Mouse (Mus musculus): ENCODE results near the gene Tkt.
A peak's percentile ranks its signal among the peaks of the same experiment; 100 is the strongest.
"Not testable (repeated sequence)": the region's sequence is repeated elsewhere in the genome, so short reads cannot be mapped to it uniquely, and the experiment has no call there.

Gene Tkt

DNA sequence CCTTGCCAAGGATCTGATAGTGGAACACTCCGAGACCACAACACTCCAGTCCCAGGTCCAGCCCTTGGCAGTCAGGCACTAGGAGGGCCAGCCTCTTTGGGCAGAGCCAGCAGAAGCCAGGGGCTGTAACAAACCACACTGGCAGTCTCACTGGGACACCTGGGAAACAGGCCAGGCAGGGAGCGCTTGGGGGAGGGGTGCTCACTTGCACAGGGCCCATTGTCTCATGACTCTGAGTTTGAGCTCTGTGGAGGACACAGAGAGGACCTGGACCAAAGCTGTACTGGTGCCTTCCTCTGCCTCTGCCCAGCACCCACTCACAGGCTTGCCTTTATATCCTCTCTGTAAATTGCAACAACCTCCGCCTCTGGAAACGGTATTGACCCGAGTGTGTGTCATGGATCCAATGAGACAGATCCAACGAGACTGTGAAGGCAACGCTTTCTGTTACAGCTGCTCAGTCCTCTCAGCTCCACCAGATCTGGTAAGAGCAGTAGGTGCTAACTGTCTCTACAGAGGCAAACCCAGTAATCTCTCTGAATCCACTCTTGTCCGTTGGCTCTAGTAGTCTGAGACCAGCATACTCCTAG, at the start of gene Tkt:
TSS of gene Tkt (plus strand) at position 229 of the 590 bp plus-strand sequence.
- DNase-seq (ENCODE audit: low read depth, low spot score) = no peak

DNA sequence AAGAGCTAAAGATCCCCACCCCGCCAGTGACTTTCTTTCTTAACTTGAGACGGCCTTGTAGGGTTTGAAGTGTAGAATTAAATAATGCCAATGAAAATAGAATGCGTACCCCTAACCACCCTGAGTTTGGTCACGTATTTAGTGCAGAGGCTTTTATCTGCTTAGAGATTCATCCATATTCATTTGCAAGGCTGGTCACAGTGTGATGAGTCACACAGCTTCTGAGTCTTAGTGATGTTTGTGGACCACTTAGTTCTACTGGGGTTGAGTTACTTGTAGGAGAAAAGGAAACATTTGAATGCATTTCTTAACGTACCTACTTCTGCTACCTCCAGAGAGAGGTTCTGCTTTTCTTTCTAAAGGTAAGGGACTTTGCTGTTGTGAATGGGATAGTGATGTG, 43.2 kb upstream of the Tkt start:
- no peak for DNase-seq (ENCODE audit: low read depth, low spot score)

DNA sequence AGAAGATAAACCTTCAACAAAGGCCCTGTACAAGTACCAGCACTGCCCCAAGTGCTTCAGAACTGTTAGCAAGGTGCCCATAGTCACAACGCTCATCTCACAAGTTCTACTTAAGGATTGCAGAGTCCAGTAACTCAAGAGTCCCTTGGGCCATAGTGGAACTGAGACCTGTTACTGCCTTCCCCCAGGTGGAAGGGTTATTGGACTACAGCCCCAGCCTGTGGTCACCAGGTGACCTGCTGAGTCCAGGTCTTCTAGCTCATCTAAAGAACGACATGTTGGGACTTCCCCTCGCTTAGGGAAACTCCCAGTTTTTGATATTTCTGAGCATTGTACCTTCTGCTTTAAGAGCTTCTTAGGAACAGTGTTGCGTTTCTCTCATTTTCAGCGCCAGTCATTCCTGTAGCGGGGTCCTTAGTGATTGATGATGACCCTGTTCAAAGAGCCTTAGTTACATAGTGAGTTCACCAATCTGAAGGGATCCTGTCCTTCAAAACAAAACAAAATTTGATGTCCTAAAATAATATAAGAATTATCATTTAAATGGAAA, 37.9 kb upstream of the Tkt start:
- no peak for DNase-seq (ENCODE audit: low read depth, low spot score)

DNA sequence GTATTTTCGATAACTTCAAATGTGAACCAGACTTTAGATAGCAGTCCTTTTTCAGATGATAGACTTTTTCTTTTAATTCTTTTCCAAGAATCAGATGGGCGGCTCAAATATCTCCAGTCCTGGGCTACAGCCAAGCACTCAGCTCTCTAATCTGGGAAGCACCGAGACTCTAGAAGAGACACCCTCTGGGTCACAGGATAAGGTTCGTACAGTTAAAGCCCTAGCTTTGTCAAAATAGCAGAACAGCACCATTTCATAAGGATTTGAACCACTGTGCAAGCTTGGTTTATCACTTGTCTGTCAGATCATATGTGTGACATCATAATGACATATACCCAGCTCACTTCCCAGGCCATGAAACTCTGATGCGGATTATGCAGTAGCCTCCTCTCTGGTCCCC, 35.3 kb upstream of the Tkt start:
- DNase-seq (ENCODE audit: low read depth, low spot score) = no peak

DNA sequence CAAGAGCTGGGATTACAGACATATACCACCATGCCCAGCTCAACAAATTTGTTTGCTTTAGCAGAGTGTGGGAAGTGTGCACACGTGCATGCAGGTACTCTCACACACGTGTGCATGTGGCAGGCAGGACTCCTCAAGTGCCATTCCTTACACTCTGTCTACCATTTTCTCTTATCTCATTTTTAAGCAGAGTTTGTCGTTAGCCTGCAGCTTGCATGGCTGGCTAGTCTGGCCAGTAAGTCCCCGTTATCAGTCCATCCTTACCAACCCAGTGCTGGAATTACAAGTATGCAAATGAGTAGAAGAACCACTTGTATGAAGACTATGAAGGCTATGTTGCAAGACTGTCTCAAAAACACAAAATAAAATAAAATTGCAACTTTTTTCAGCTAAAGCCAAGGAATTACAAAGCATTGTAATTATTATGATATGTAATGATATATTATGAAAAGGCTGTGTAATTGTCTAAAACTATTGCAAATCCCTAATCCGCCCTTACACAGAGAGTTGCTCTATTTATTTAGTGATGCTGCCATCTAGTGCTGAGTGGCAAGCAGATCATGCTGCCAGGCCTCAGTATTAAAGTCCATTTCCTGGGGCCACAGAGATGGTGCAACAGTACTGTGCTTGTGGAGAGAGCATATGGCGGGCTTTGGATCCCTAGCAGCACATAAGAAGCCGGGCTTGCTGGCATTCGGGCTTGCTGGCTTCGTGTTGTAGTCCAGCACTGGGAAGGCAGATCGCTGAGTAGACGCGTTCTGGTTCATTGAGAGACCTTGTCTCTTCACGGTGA, 32.0 kb upstream of the Tkt start:
- DNase-seq (ENCODE audit: low read depth, low spot score) = peak; percentile 24

DNA sequence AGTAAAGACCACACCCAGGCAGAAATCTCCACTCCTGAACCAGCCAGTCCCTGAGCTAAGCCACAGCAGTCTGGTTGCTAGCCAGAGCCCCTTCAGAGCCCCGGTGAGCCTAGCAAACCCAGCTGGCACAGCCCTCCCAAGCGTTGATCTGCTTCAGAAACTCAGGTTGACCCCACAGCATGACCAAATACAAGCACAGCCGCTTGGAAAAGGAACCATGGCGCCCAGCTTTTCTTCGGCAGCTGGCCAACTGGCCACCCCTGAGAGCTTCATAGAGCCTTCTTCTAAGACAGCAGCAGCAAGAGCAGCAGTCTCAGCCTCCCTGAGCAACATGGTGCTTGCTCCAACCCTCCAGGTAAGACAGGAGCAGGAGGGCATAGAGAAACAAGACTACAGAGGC, 28.8 kb upstream of the Tkt start:
- DNase-seq (ENCODE audit: low read depth, low spot score) = no peak

DNA sequence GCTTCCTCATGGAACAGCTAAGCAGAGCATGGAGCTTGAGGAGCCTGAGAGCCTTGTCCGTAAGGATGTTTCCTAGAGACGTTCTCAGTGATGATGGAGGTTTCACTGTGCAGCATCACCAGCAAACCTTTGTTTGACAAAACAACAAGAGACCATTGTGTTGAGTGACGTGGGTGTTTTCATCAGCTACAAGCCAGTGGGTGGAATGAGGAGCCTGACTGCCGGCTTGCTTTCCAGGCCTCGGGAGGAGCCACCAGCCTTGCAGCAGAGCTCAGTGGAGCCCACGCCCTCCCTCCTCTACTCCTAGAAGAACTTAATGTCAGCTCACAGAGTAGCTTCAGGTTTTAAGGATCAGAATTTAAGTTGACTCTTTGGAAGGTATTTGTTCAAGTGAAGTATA, 24.8 kb upstream of the Tkt start:
- no peak for DNase-seq (ENCODE audit: low read depth, low spot score)

DNA sequence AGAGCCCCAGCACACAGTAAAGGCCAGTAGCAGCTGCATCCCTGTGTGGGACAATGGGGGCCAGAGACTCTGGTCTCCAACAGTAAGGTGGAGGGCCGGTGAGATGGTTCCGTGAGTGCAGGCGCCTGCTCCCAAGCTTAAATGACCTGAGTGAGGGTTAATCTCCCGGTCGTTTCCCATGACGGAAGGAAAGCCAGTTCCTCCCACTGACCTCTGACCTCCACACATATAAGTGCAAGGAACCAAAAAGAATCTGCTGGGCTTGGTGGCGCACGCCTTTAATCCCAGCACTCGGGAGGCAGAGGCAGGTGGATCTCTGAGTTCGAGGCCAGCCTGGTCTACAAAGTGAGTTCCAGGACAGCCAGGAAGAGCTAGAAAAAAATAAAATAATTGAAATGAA, 19.8 kb upstream of the Tkt start:
- DNase-seq (ENCODE audit: low read depth, low spot score) = no peak

DNA sequence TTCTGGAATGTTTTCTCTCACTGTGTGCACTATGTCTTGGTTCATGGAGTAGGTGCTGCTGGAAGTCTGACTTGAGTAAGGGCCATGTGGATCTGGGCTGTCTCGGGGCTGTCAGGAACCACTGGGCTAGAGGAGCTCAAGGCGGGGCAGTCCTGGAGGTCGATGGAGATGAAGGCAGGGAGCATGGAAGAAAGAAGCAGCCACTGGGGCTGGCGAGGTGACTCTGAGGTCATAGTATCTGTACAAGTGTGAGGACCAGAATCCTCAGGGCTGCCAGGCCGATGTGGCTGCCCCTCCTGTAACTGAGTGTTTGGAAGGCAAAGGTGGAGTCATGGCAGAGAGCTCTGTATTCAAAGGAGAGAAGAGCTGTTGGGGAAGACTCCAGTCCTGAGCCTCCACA, 19.2 kb upstream of the Tkt start:
- no peak for DNase-seq (ENCODE audit: low read depth, low spot score)

DNA sequence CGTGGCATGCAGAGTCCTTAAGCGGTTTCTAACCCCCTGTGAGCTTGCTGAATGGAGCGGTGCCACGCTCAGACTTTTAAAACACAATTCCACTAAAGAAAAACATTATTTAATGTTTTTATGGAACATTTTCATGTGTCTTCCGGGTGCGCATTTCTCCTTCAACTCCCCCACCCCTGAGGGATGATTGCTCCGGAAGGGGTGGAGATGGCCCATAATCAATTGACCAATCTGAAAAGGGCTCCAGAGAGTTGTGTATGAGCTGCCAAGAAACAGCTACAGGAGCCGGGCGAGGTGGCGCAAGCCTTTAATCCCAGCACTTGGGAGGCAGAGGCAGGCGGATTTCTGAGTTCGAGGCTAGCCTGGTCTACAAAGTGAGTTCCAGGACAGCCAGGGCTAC, 18.7 kb upstream of the Tkt start:
- DNase-seq (ENCODE audit: low read depth, low spot score) = no peak

DNA sequence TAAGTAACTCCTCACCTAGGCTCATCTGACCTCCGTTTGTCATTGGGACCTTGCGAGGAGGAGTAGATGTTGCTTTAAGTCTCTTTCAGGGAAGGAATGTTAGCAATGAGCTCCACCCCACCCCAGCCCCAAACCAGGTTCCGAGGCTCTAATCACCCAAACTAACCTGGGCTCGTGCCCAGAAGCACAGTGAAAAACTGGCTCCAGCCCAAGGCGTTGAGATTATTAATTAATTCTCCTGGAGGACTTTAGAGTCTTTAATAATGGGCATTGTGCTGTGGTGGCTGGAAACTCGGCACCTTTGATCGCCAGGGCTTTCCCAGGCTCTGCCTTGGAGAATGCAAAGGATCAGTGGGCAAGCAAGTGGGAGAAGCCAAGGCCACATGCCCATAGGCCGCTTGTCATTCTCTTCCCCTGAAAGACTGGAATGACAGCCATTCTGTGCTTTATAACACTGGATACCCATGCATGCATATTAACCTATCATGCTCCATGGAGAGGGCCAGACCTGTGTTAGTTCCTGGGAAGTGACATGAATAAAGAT, 17.4 kb upstream of the Tkt start:
- no peak for DNase-seq (ENCODE audit: low read depth, low spot score)

DNA sequence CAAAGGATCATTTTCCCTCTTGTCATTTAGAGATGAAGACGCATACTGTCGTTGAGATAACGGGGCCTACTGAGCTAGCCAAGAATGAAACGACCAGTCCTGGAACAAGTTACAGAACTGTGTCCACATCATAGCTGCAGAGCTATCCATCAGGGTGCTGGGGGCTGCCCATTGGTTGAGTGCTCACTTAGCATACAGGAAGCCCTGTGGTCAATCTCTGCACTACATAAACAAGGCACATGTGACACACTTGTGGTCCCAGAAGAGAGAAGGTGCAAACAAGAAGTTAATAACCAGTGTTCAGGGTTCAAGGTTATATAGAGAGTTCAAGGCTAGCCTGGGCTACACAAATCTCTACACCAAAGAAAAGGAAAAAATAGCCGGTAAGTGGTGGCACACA, 16.7 kb upstream of the Tkt start:
- no peak for DNase-seq (ENCODE audit: low read depth, low spot score)

DNA sequence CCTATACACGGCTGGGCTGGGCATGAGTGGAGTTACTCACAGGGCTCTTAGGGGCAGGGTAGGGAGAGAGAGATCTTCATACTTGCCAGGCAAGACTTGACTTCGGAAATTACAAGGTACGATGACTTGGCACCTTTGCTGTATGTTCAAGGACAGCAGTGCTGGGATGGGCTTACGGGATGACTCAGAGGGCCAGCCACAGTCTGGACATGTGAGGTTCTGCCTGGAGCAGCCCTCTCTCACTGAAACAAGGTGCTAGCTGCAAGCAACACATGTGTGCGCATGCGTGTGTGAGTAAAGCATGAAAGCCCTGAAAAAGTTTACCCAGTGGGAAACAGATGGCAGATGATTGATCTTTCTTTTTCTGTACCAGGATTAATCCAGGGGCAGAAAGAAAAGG, 16.3 kb upstream of the Tkt start:
- DNase-seq (ENCODE audit: low read depth, low spot score) = no peak

DNA sequence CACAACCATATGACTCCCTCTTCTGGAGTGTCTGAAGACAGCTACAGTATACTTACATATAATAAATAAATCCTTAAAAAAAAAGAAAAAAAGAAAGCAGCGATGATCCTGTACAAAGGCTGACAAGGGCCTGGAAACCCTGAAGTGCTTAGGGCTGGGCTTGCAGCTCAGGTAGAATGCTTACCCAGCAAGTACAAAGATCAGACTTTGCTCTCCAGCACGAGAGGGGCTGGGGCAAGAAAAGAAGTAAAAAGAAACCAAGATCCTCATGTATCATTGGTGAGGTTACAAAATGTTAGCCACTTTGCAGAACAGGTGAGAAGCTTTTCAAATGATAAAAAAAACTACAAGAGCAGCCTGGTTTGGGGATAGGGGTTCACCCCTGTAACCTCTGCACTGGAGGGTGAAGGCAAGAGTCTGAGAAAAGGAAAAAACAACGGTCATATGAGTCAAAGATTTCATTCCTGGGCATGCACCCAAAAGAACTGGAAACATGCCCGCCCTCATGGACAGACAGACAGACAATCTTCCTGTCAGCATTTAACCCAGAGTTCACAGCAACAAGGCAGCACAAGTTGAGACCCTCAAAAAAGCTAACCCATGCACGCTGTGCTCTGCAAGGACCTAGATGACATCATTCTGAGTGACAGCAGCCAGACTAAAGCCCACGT, 14.2 kb upstream of the Tkt start:
- no peak for DNase-seq (ENCODE audit: low read depth, low spot score)

DNA sequence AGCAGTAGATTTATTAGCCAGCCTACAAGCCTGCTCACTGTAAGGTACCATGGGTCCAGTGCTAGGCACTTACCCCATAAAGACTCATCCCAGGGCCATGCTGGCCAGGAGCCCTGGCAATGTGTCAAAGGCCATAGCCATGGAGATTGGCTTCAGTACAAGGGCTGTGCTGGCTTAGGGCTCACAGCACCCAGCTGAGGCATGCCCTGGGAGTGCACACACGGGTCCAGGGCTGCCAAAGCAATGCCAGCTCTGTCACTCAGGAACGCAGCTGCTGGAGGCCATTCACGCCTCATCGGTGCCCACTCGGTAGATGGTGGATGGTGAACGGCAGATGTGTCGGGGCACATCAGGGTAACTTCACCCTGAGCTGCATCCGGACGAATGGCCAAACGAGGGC, 6.6 kb upstream of the Tkt start:
- DNase-seq (ENCODE audit: low read depth, low spot score) = no peak

DNA sequence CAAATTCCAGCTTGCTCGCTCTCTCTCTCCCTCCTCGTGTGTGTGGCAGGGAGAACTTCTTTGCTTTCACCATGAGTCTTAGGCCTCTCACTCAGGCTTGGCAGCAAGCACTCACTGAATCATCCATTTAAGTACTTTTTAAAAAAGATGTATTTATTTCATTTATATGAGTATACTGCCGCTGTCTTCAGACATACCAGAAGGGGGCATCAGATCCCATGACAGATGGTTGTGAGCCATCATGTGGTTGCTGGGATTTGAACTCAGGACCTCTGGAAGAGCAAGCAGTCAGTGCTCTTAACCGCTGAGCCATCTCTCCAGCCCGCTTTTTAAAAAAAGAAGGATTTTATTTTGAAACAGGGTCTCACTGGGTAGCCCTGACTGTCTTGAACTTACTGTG, 4.8 kb upstream of the Tkt start:
- not testable (repeated sequence) for DNase-seq (ENCODE audit: low read depth, low spot score)

DNA sequence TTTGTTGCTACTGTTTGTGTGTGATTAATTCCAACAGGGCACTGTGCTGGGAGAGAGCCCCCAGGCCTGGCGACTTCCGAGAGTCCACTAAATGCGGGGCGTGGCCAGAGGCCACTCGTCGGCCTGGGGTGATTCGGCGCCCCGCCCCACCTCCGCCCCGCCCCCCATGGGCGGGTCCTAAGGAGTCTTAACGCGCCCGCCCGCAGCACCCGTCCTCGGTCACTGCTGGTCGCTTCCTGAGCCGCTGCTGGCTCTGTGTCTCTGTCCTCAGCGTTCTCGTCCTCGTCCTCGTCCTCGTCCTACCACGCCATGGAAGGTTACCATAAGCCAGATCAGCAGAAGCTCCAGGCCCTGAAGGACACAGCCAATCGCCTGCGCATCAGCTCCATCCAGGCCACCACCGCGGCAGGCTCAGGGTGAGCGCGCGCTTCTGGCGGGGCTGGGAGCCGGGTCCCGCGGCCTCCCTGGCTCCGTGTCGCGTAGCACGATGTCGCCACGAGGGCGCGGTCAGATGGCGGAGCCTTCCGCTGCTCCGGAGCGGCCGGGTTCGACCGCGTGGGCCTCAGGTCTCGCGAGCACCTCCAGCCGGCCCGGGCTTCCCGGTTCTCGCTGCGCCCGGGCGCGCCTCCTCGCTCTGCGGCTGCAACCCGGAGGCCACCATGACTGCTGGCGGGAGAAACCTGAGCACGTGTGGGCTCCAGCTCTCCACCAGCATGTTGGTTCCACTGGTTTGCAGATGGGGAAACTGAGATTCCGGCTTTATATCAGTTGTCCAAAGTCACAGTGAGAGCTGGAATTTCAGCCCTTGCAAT, 1.0 kb downstream of the Tkt start:
- DNase-seq (ENCODE audit: low read depth, low spot score) = peak; percentile 89

DNA sequence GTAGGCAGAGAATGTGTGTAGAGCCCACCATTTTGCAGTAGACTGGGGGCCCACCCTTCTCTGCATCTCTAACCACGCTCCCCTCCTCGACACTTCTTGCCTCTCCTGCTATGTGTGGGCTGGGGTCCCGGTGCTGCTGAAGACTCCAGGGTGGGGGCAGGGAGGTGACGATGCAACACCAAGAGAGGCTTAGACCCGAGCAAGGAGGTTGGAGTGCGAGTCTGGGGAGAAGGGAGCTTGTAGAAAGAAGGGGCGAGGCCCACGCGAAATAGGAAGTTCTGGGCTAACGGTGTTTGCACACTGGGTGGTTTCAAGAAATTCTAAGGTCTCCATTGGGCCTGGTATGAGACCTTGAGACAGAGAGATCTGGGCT, 1.6 kb downstream of the Tkt start:
- no peak for DNase-seq (ENCODE audit: low read depth, low spot score)

DNA sequence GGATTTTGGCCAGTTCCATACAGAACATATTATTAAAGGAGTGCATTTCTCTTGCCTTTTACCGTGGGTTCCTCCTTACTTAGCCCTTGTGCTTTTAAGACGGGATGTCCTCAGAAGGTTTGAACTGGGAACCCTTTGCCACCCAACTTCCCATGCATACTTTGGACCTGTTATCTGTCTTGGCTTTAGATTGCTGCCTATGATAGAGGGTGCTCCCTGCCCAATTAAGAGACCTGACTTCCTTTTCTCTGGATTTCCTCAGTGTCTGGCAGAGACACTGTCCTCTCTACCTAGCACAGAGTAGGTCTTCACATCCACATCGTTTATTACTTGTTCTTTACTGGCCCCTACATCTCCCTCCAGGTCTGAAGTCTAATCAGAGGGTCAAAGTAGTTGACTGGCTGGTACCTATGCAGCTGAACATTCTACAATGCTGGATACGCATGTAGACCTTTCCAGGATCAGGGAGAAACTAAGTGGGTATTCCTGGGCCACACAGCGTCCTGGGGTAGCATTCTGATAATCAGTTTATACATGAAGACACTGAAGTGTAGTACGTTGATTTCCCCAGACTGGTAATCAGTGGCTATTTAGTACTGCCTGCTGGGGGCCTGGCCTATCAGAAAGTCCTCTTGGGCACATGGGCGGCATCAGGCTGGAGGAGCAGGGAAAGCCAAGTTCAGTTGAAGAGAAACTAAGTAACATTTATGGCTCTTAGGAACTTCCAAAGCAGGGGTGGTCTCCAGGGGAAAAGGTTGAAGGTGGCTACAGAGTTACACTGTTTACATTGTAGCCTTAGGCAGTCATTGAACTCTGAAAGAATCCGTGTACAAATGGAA, 2.3 kb downstream of the Tkt start:
- no peak for DNase-seq (ENCODE audit: low read depth, low spot score)

DNA sequence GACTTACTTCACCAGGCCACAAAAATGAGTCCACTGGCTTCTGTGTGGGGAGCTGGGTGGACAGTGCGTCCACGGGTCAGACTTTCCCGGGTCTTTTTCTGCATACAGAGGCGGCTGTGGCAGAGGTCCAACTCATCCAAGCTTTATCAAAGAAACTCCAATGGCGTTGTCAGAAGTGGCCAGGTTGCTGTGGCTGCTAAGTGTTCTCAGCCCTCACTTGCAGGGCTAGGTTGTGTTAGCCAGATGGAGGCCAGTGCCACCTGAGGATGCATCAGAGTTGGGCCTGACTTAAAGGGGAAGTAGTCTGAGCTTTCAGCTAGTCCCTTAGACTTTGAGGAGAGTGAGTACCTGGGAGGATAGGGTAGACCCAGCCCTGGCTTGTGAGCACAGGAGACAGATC, 3.4 kb downstream of the Tkt start:
- no peak for DNase-seq (ENCODE audit: low read depth, low spot score)

DNA sequence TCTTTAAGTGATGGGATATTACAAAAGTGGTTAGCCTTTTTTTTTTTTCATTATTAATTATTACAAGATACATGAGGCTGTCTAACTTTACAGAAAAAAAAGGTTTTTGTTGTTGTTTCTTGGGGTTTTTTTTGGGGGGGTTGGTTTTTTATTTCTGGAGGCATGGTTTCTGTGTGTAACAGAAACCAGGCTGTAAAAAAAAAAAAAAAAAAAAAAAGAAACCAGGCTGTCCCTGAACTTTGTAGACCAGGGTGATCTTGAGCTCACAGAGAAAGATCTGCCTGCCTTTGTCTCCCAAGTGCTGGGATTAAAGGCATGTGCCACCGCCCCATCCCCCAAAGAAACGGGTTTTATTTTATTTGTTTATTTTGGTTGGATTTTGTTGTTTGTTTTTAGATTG, 3.8 kb downstream of the Tkt start:
- no peak for DNase-seq (ENCODE audit: low read depth, low spot score)
